Mouse (Mus musculus): ENCODE results near the gene Socs4.

GRCm38 (mm10) chr14:47275417-47275816 is 1.3 kb upstream of the Socs4 start:
- TF ChIP-seq CTCF (IDR thresholded peaks at IDR 0.05) (no peak), EP300 (IDR thresholded peaks at IDR 0.05; ENCODE audit: insufficient read depth, low read depth, low read length) (no peak), POLR2A (IDR thresholded peaks at IDR 0.05; ENCODE audit: insufficient read depth, low read depth, low read length) (no peak)

All from heart, adult 2 months (tissue).